ENCODE assay signal across 9 mouse cellular contexts in genomic region chr2:38645936-38646335, GRCm38 (mm10). TPM values are rescaled to one million over a fixed set of nuclear protein-coding genes. Genes with fewer than 3 reads are reported as not detected.
DNase-seq lines count a peak whose midpoint lies in the region; ATAC-seq and TF ChIP-seq lines count a peak whose summit lies in the region.
"Had no signal": no experiment of that assay in that cellular context is flagged by ENCODE, and none has a peak within 500 bp of the region (broad histone marks: within the 10 kb centered on the region; RNA-seq: fewer than 3 reads in every experiment).

No protein-coding gene starts in this region.

- no peak overlapping the region for H3K4me2 ChIP-seq in intestine, postnatal 0 days (replicated peaks; ENCODE audit: low read depth)
- H3K4me2 ChIP-seq in midbrain, embryonic 11.5 days = no peak overlapping the region
- no peak overlapping the region for H3K4me2 ChIP-seq in stomach, embryonic 14.5 days (replicated peaks; ENCODE audit: low read depth, low read length)
- H3K4me2 ChIP-seq: embryonic facial prominence, embryonic 13.5 days had no signal

- H3K9me3 ChIP-seq in intestine, postnatal 0 days (ENCODE audit: control insufficient read depth) = no peaks in the 10 kb centered on the region
- H3K9me3 ChIP-seq in midbrain, embryonic 11.5 days (ENCODE audit: control insufficient read depth, low read length) = no peaks in the 10 kb centered on the region
- no peaks in the 10 kb centered on the region for H3K9me3 ChIP-seq in stomach, embryonic 14.5 days (ENCODE audit: control insufficient read depth, low read depth, low read length)
- H3K9me3 ChIP-seq: embryonic facial prominence, embryonic 13.5 days had no signal

- 3% methylated on average over 3 of the region's 3 CpGs for WGBS in intestine, postnatal 0 days
- 1% methylated on average over 3 of the region's 3 CpGs for WGBS in midbrain, embryonic 11.5 days
- WGBS in stomach, embryonic 14.5 days = 2% methylated on average over 3 of the region's 3 CpGs

- peaks cover 9% of the 10 kb centered on the region for H3K36me3 ChIP-seq in intestine, postnatal 0 days (ENCODE audit: control insufficient read depth, insufficient read depth)
- H3K36me3 ChIP-seq in midbrain, embryonic 11.5 days (ENCODE audit: control insufficient read depth, insufficient read depth, low read length) = peaks cover 1% of the 10 kb centered on the region; the same call in 1 of the 2 replicates
- peaks cover 5% of the 10 kb centered on the region for H3K36me3 ChIP-seq in stomach, embryonic 14.5 days (ENCODE audit: control insufficient read depth, insufficient read depth, low read length)

- TF ChIP-seq CTCF in intestine, postnatal 0 days (IDR thresholded peaks at IDR 0.05; ENCODE audit: low read depth) = peak; percentile 83

- H3K9ac ChIP-seq in intestine, postnatal 0 days (ENCODE audit: low read depth, low read length) = no peak overlapping the region
- no peak overlapping the region for H3K9ac ChIP-seq in midbrain, embryonic 11.5 days (ENCODE audit: low read length)
- no peak overlapping the region for H3K9ac ChIP-seq in stomach, embryonic 14.5 days (replicated peaks; ENCODE audit: low read depth, low read length)
- H3K9ac ChIP-seq: embryonic facial prominence, embryonic 13.5 days had no signal

- peak; percentile 95 for DNase-seq in 3T3-L1 (ENCODE audit: low read depth, low spot score)
- peak; percentile 36 for DNase-seq in T-cell, adult 2 months (ENCODE audit: low spot score)
- peak; percentile 58 to 68 for DNase-seq in cerebellum, postnatal 4 days (ENCODE audit: low spot score in 2 of 2)
- peak; percentile 61 for DNase-seq in gastrocnemius, postnatal 10 days
- peak; percentile 27 to 82 for DNase-seq in left cerebral cortex, adult 9 months (ENCODE audit: low spot score in 2 of 2)
- DNase-seq in midbrain, embryonic 11.5 days (ENCODE audit: low spot score, missing footprints) = no peak

- no peak overlapping the region for H3K4me3 ChIP-seq in intestine, postnatal 0 days (ENCODE audit: low read depth, low read length)
- H3K4me3 ChIP-seq in midbrain, embryonic 11.5 days (ENCODE audit: low read depth, low read length) = no peak overlapping the region
- no peak overlapping the region for H3K4me3 ChIP-seq in stomach, embryonic 14.5 days (ENCODE audit: low read depth, low read length)
- H3K4me3 ChIP-seq: embryonic facial prominence, embryonic 13.5 days had no signal

- H3K27ac ChIP-seq in intestine, postnatal 0 days (ENCODE audit: low read depth, low read length) = no peak overlapping the region
- H3K27ac ChIP-seq in midbrain, embryonic 11.5 days (ENCODE audit: low read depth, low read length) = no peak overlapping the region
- H3K27ac ChIP-seq in stomach, embryonic 14.5 days (ENCODE audit: low read length) = no peak overlapping the region
- H3K27ac ChIP-seq: embryonic facial prominence, embryonic 13.5 days had no signal

- H3K4me1 ChIP-seq in intestine, postnatal 0 days (replicated peaks; ENCODE audit: control insufficient read depth, insufficient read depth, low read length) = 0 out of 2 replicates have a peak, but pooled peaks cover 3% of the 10 kb centered on the region
- H3K4me1 ChIP-seq in midbrain, embryonic 11.5 days (ENCODE audit: control insufficient read depth, insufficient read depth, low read length) = peaks cover 6% of the 10 kb centered on the region; the same call in 1 of the 2 replicates
- peaks cover 7% of the 10 kb centered on the region; the same call in 1 of the 2 replicates for H3K4me1 ChIP-seq in stomach, embryonic 14.5 days (ENCODE audit: control insufficient read depth, insufficient read depth, low read length)

- H3K27me3 ChIP-seq in intestine, postnatal 0 days (replicated peaks; ENCODE audit: control insufficient read depth, insufficient read depth, low read length) = no peaks in the 10 kb centered on the region
- H3K27me3 ChIP-seq in midbrain, embryonic 11.5 days (ENCODE audit: control insufficient read depth, insufficient read depth, low read length) = no peaks in the 10 kb centered on the region
- H3K27me3 ChIP-seq in stomach, embryonic 14.5 days (ENCODE audit: control insufficient read depth, insufficient read depth, low read length) = no peaks in the 10 kb centered on the region

- no peak for ATAC-seq in intestine, postnatal 0 days
- peak; percentile 71 for ATAC-seq in midbrain, embryonic 11.5 days (ENCODE audit: low FRiP score)
- ATAC-seq in stomach, embryonic 14.5 days (ENCODE audit: insufficient number of reproducible peaks, insufficient read depth, low FRiP score, low read depth) = peak; percentile 63; the same call in 1 of the 2 replicates

RNA-seq across cellular contexts. Expression of gene Psmb7, which starts 2.0 kb away (rescaled TPM):
- total RNA-seq in gastrocnemius, postnatal 10 days (2021) = 100 to 1,000 TPM; 278 to 306 TPM
- polyA plus RNA-seq in intestine, postnatal 0 days (2015; fragmentation: Nextera tagmentation; extraction: Ambion mirVana) = 134 and 148 TPM in 2 replicates
- polyA plus RNA-seq in midbrain, embryonic 11.5 days (2014; fragmentation: Nextera tagmentation; extraction: Ambion mirVana) = 345 and 351 TPM in 2 replicates
- 232 and 242 TPM in 2 replicates for polyA plus RNA-seq in stomach, embryonic 14.5 days (2014; fragmentation: Nextera tagmentation; extraction: Ambion mirVana)
